Mouse (Mus musculus): ENCODE results near the gene Gm29644.
"Not testable (repeated sequence)": the region's sequence is repeated elsewhere in the genome, so short reads cannot be mapped to it uniquely, and the experiment has no call there.

The Gm29644 gene

DNA sequence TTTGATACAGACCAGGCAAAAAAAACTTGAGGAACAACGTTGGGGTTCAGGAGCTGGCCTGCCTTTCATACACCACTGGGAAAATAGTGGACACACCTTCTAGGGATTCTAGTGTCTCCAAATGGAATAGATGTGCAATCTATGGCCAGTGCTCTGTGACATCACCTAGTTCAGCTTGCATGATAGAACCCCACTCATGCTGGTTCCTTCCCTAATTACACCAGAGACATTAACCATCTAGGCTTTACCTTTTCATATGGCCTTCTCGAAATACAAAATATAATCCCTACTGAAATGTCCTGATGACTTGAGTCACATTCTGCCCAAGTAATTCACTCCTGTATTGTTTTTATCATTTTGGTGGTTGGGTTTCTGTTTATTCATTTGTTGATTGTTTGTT, at the start of gene Gm29644, which contains the start of gene Gm29423:
Gm29644 (minus strand) TSS at position 157 of the 400 bp plus-strand sequence.
Gm29423 (minus strand) TSS at position 101 of the 400 bp plus-strand sequence.
- in situ Hi-C loops (cut with MboI): not testable (repeated sequence)

DNA sequence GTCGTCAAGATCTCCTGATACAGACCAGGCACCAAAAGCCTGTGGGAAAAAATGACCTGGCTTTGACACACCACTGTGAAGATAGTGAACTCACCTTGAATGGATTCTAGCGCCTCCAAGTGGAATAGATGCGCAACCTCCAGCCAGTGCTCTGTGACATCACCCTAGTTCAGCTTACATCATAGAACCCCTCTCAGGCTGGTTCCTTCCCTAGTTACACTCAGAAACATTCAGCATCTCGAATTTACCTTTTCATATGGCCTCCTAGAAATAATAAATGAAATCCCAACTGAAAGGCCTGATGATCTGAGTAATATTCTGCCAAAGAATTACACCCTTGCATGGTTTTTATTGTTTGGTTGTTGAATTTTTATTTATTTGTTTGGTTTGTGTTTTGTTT, 29.6 kb downstream of the Gm29644 start, which contains the start of gene Gm21118:
Gm21118 (minus strand) TSS at position 101 of the 400 bp plus-strand sequence.
- in situ Hi-C loops (cut with MboI): not testable (repeated sequence)

Measured in mature B cell (primary cell).